Mouse (Mus musculus) embryo, embryonic 11 days (tissue): Measurements from ENCODE around the gene Tpgs1.

Experiments used
- DNase-seq: peaks from one replicate; pipeline ENCODE4 v3.0.0-alpha.2; 2015

Gene Tpgs1

DNA sequence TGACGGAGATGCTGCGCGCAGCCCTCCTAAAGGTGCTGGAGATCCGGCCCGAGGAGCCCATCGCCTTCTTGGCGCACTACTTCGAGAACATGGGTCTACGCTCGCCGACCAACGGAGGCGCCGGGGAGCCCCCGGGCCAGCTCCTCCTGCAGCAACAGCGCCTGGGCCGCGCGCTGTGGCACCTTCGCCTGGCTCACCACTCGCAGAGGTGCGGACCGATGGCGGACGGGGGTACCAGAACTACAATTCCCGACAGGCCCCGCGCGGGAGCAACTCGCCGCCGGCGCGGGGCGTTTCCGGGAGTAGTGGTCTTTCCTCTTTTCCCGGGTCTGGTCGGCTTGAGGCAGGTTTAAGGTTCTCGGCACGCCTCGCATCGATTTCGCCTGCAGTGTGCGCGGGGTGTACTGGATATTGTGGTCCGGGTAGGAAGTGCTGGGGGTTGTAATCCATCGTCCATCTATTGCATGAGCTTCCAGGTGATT lies 448 bp downstream of the Tpgs1 start:
- peak; percentile 94 for DNase-seq

DNA sequence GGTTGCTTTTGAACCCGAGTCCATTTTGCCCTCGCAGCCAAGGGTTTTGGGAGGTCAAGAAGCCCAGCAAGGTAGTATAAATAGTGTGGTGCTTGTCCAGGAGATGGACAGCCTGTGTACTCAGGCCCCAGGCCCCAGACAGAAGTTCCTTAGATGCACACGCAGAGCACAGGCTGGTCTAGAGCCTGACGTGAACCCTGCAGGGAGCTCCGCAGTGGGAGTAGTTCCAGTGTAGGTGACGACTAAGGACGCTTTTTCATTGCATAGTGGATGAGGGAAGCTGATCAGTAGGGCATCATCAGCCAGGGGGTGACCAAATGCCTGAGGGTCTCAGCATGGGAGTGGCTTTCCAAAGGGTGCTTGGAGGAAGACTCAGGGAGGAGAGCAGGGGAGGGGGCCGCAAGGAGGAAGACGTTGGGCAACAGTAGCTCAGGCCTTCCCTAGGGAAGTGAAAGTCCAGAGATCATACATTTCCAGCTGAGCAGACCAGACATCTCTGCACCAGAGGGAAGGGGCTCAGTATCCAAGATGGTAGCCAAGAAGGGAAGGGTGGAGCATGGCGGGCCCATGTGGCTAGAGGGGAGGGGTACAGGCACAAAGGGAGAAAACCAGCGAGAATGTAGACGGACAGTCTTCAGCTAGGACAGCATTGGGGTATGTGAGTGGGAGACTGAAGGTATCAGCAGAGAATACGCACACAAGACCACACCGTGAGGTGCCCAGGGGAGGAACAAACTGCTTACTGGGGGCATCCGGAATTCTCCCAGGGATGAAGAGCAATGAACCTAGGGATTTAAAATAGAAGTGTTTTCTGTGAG lies 1.1 kb downstream of the Tpgs1 start:
- DNase-seq = no peak

DNA sequence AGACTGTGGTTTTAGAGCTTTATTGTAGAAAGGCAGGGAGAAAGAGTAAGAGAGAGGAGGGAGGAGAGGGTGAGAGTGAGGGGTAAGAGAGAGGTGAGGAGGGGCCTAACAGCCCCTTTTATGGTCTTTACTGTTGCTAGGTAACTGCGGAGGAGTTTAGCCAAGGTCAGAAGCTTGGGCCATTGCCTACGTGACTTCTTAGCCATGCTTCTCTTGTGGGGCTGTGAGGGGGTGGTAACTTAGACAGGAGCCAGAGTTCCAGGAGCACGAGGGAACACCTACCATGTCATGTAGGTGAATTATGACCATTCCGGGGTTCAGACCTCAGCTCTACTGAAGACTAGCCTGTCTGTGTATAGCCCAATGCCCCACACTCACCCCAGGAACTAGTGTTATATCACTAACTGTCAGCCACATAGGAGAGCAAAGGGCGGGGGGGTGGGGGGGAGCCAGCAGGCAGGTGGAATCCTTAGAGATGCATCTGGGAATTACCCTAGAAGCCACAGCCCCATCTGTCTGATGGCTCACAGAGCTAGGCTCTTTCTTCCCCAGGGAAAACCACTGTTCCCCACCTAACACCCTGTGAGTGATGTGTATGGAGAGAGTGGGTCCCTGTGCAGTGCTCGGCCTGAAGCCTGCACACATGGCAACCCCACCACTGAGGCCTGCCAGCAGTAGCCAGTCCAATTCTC lies 2.4 kb downstream of the Tpgs1 start:
- no peak for DNase-seq

DNA sequence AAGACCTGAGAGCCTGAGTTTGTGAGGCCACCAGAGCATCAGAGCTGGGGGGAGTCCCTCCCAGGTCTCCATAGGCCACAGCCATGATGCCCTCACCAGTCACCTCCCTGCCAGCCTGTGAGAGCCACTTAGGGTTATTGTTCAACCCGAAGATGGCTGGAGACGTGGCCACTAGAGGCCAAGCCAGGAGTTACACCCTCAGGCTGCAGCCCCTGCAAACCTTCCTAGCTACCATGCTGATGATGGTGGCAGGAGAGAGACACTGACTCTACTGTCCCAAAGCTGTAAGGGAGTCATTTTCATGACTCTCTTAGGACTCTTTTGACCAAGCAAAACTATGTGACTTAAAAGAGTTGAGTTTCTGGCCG lies 2.9 kb downstream of the Tpgs1 start:
- DNase-seq = no peak

DNA sequence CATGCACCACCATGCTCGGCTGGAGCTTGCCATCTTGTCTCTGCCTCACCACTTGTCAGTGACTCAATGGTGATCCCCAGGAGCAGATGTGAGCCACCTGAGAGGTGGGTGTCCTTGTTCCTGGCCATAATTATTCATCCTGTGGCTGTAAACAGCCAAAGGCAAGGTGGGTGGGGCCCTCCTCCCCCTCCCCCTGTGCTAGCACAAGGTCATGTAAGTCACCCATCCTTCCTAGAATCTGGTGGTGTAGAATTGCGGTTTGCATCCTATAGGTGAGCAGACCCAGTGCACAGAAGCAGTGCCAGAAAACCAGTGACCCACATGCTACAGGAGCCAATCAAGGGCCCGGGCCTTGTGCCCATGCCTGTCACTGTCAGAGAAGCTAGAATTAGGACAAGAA lies 3.9 kb downstream of the Tpgs1 start:
- DNase-seq = no peak

DNA sequence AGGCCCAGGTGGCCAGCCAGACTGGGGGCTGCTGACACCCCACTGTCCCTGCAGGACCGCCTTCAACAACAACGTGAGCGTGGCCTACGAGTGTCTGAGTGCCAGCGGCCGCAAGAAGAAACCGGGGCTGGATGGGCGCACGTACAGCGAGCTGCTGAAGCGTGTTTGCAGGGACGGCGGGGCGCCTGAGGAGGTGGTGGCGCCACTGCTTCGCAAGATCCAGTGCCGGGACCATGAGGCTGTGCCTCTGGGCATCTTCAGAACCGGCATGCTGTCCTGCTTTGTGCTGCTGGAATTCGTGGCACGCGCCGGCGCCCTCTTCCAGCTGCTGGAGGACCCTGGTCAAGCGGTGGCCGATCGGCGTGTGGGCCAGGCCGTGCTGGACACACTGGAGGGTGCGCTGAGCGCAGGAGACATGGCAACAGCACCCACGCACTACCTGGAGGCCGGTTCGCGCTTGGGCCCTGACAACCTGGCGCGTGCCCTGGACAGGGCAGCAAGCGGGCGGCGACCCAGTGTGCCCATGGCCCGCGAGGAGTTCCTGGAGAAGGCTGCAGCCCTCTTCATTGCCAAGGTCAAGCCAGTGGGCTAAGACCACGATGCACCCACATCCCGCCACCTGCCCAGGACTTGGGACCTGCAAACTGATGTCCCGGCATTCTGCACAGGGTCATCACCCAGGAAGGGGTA lies 6.3 kb downstream of the Tpgs1 start:
- DNase-seq = no peak

DNA sequence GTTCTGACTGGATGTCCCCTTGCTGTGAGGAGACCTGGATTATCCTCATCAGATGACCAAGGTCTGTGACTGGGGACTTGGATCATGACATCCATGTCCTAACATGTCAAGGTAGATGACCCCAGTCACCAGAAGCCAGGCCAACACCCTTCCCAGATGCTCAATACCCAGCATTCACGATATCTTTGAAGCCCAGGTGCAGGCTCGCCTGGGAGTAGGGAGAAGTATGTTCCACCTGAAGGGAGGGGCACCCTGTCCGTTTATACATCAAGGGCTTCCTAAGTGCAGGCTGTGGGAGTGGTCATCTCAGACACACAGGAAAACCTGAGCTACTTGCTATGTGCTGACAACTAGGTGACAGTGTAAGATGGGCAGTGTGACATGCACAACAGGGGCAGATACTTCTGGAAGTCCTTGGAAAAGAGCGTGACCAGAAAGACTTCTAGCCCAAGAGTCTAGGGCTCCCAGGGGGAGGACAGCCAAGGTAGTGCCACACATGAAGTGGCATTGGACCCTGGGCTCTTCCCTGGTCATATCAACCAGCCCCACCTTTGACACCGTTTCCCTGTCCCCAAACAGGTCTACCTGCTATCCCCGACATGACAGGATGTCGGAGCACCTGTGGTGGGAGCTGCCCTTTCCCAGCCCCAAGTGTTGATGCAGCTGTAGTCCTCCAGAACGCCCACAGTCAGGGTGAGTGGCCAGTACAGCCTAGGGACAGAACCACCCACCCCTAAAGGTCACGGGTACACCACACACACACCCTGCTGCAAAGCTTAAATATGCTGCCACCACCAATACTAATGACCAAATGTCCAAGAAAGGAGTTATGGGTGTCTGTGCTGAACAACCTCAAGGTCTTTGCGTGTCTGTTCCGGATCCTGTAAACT lies 11.7 kb downstream of the Tpgs1 start:
- DNase-seq = no peak

DNA sequence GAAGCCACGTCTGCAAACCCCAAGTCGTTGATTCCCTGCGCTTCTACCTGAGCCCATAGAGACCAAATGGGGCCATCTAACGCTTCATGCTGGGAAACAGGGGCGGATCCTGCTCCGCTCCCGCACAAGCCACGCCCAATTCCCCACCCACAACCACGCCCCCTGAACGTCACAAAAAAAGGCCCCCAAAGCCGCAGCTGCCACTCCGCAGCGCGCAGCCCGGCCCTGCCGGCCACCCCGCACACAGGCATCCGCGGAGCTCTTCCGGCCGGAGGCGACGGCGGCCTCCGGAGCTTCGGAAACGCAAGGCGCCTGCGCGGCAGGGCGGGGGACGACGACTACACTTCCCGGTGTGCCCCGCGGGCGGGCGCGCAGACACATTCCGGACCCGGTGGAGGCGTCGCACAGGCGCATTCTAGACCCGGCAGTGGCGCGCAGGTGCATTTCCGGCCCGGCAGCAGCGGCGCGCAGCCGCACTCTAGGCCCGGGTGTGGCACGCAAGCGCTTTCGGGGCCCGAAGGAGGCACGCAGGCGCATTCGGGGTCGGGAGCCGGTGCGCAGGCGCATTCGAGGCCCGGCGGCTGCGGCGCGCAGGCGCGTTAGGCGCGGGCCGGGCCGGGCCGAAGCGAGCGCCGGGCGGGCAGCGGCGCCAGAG lies 12.5 kb downstream of the Tpgs1 start, which contains the start of gene Cdc34:
Gene Cdc34, plus strand, starts transcription at position 605 of the 655 bp plus-strand sequence.
- peak; percentile 99 for DNase-seq

DNA sequence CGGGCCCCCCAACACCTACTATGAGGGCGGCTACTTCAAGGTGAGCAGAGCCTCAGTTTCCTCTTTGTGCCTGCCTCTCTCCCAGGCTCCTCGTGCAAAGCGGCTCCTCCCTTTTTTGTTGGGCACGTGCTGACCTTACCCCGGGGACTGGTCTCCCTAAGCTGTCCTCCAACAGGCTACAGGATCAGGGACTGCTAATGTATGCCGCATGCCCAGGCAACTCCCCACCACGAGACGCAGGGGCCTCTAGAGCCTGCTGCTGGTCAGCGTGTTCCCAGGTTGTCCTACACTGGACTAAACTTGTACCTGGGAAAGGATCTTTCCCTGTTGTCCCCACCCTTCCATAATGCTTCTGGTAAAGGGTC lies 13.4 kb downstream of the Tpgs1 start:
- DNase-seq = no peak

DNA sequence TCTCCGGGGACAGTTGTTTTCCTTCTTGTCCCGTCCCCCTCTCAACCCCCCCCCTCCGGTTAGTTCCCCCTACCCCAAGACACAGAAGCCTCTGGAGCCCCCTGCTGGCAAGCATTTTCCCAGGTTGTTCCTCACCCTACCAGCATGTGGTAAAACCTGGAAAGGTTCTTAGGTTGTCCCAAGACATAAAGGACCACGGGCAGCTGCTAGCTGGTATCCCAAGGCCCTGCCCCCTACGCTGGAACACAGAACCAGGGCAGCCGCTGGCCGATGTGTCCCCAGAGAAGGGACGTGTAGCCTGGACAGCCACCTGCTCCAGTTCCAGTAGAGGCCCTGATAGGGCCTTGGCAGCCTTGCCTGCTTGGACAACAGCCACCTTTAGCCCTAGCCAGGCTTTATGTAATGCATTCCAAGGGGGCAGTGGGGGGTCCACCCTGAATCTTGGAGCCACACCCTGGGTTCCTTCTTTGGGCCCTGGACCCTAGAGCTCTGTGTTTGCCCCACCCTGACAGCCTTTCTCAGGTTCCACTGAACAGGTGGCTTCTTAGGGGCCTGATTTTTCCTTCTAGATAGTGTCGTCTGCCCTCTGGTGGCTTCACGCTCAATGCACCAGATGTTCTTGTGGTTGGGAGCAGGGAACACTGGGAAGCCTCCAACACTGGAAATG lies 13.9 kb downstream of the Tpgs1 start:
- peak; percentile 70 for DNase-seq

DNA sequence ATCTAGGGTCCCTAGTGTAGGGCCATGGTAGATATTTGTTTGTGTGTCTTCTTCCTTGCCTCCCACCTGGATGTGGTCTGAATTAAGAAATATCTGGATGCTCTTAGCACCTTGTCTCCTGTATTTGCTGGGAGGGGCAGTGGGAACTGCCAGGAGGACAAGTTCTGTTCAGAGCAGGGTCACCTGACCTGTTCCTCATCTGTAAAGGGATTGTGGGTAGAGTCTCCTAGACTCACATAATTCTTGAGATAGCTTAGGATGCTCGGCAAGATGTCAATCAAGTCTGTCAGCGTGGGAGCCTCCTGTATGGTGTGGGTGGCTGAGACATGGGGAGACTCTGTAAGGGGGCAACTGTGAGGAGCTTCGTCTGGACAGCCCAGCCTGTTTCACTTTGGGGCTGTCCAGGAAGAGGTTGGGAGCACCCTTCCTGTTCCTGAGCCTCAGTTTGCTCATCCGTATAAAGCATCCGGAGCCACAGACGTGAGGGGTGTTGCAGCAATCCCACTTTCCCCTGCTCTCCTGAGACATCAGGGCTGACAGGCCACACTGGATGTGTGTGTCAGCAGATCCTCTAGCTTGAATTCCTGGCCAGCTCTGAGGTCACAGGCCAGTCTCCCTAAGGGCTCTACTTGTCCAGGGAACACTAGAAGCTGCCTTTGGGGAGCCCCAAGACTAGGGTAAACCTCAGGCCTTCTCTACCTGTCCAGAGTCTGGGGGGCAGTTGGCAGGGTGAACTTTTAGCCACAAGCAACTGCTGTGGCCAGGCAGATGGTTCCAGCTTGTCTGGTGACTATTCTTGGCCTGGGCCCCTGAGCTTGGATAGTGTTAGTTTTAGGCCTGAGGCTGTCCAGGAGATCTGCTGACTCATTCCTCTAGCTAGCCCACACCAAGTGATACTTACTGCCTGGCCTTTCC lies 14.8 kb downstream of the Tpgs1 start:
- no peak for DNase-seq

DNA sequence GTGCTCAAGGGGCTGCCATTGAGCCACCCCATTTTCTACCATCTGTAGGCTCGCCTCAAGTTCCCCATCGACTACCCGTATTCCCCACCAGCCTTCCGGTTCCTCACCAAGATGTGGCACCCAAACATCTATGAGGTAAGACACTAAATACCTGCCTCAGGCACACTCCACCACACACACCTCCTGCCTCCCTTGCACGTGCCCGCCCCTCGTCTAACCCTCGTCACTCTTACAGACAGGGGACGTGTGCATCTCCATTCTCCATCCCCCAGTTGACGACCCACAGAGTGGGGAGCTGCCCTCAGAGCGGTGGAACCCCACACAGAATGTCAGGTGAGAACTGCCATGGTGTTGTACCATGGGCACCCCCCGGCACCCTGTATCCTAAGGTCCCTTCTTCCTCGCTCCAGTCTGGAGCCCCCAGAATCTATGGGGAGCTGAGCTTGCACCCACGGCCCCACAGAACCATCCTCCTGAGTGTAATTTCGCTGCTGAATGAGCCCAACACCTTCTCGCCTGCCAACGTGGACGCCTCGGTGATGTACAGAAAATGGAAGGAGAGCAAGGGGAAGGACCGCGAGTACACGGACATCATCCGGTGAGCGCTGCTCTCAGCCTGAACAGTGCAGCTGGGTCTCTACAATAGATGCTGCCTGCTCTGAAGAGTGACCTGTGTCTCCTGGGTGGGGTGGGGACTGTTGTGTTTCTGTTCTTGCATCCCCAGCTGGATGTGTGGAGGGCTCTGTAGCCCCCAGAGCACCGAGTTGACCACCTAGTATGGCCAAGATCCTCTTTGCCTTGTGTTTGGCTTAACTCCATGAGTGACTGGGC lies 15.8 kb downstream of the Tpgs1 start:
- DNase-seq = no peak

DNA sequence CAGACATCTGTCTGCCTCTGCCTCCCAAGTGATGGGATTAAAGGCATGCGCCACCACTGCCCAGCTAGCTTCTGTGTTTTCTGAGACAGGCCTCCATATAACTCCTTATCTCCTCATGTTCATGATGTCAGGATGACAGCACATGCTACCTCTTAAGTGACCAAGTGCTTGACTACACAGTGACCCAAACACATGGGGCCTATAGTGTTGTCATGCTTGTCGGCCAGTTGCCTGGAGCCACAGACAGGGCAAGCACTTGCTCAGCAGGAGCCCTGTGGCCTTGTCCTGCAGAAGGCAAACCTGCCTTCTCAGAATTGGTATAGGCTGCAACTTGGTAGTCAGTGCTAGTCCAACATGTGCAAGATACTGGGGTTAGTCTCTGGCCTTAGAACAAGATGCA lies 17.1 kb downstream of the Tpgs1 start:
- DNase-seq = no peak

DNA sequence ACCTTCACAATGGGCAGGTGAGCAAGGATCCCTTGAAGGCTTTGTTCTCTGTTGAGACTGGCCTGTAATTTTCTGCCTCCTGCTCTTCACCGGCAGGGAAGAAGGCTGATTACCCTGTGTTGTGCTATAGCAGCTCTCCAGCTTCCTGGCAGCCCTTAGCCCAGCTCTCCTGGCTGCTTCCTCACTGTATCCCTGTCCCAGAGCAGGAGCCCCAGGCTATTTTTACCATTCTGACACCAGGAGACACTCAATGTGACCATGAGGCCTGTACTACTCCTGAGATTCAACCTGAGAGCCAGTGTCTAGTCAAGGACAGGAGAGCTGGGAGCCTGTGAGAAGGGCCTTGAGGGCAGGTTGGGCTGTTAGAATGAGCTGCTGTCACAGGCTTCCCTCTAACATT lies 17.5 kb downstream of the Tpgs1 start:
- no peak for DNase-seq

DNA sequence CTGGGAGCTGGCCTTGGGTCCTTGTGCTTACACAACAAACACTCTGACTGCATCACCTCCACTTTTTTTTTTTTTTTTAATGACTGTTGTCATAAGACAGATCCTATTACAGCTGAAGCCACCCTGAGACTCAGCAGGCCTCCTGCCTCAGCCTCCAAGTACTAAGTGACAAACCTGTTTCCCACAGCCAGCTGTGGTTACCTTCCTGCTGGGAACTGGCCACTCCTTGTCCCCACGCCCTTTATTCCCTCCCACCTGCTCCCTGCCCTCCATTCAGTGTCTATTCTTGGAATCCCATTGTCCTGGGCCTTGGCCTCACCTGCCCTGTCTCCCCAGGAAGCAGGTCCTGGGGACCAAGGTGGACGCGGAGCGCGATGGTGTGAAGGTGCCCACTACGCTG lies 18.3 kb downstream of the Tpgs1 start:
- no peak for DNase-seq

DNA sequence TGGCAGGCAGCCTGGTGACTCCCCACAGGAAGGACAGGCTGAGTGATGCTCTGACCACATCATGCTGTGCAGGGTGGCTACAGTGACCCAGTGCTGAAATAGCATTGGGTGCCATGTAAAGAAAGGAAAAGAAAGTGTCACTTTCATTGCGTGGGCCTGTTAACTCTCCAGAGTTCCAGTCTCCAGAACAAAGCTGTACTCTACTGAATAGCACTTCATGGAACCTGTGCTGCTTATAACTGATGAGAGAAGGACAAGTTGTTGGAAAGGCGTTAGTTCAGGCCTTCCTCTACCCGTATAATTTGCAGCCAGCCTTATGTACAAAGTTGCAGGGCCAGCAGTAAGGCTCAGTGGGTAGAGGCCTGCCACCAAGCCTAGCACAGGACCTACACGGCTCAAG lies 19.6 kb downstream of the Tpgs1 start, which contains the start of gene Gzmm:
Gene Gzmm, plus strand, starts transcription at position 301 of the 400 bp plus-strand sequence.
- no peak for DNase-seq

DNA sequence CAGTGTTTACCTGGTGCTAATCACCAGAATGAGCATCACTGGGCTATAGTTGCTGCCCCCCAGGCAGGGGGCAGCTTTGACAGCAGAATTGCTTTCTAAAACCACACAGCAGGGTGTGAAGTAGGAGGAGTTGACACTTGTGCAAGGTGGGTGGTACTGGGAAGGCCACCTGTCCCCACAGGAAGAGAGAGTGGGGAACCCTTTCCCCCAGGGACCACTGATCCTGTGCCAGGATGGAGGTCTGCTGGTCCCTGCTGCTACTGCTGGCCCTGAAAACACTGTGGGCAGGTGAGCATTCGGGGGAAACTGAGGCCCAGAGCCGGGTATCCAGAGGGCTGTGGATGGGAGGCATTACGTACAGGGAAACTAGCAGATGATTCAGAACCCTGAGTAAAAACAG lies 20.0 kb downstream of the Tpgs1 start:
- no peak for DNase-seq

DNA sequence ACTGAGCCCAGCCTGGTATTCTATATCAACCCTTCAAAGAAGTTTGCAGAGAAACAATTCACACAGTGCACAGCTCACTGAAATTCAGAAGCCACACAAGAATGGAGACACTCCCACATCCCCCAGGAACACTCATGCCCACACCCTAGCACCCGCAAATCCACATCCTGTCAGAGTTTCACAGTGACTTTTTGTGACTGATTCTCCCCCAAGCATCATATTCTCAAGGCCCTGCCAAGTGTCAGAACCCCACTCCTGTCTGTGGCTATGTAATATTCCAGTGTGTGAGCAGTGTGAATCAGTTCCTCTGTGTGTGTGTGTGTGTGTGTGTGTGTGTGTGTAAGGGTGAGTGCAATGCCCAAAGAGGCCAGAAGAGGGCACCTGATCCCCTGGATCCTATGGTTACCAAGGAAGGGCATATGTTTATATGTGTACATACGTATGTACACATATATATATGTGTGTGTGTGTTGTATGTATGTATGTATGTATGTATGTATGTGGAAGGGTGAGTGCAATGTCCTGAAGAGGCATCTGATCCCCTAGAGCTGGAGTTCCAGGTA lies 22.9 kb downstream of the Tpgs1 start:
- DNase-seq = no peak
